Mouse (Mus musculus): ENCODE data around the gene Phlpp2.

The Phlpp2 gene

GRCm38 (mm10) chr8:109962896-109963295 is 94.6 kb downstream of the Phlpp2 start:
- DNase-seq (ENCODE audit: low spot score in 2 of 2) = no peak

GRCm38 (mm10) chr8:109963421-109963820 is 95.1 kb downstream of the Phlpp2 start:
- no peak for DNase-seq (ENCODE audit: low spot score in 2 of 2)

GRCm38 (mm10) chr8:109964106-109964505 is 95.8 kb downstream of the Phlpp2 start:
- DNase-seq (ENCODE audit: low spot score in 2 of 2) = no peak

GRCm38 (mm10) chr8:109968837-109969236 is 100.5 kb downstream of the Phlpp2 start:
- no peak for DNase-seq (ENCODE audit: low spot score in 2 of 2)

GRCm38 (mm10) chr8:109970323-109970722 is 102.0 kb downstream of the Phlpp2 start:
- no peak for DNase-seq (ENCODE audit: low spot score in 2 of 2)

GRCm38 (mm10) chr8:109972901-109973300 is 104.6 kb downstream of the Phlpp2 start:
- no peak for DNase-seq (ENCODE audit: low spot score in 2 of 2)

GRCm38 (mm10) chr8:109979339-109979738 is 111.0 kb downstream of the Phlpp2 start:
- no peak for DNase-seq (ENCODE audit: low spot score in 2 of 2)

GRCm38 (mm10) chr8:109982386-109983105 is 114.2 kb downstream of the Phlpp2 start:
- DNase-seq (ENCODE audit: low spot score in 2 of 2) = no peak

- no peak for DNase-seq (ENCODE audit: low spot score in 2 of 2)
Observed at GRCm38 (mm10) chr8:109983944-109984343, 115.6 kb downstream of the Phlpp2 start.

GRCm38 (mm10) chr8:109986384-109986783 is 118.0 kb downstream of the Phlpp2 start:
- no peak for DNase-seq (ENCODE audit: low spot score in 2 of 2)

- DNase-seq (ENCODE audit: low spot score in 2 of 2) = no peak
Observed at GRCm38 (mm10) chr8:109987776-109988175, 119.4 kb downstream of the Phlpp2 start.

GRCm38 (mm10) chr8:109989151-109989550 is 120.8 kb downstream of the Phlpp2 start:
- no peak for DNase-seq (ENCODE audit: low spot score in 2 of 2)

GRCm38 (mm10) chr8:109990224-109990623 is 121.9 kb downstream of the Phlpp2 start, which contains the start of gene Tat:
Gene Tat, plus strand, starts transcription at chr8:109990437.
- DNase-seq (ENCODE audit: low spot score in 2 of 2) = no peak

GRCm38 (mm10) chr8:109992166-109992565 is 123.8 kb downstream of the Phlpp2 start:
- DNase-seq (ENCODE audit: low spot score in 2 of 2) = no peak

GRCm38 (mm10) chr8:109992951-109993350 is 124.6 kb downstream of the Phlpp2 start:
- no peak for DNase-seq (ENCODE audit: low spot score in 2 of 2)

Measured in natural killer cell, adult 2 months (primary cell).